Mouse (Mus musculus) olfactory bulb, adult 2 months (tissue): Measurements from ENCODE around the gene Jak1.

ENCODE experiments used
- CTCF ChIP-seq: fragments of 200-500 bp; IDR thresholded peaks from 2 replicates; pipeline ENCODE4 v1.5.1; 2012; ENCODE audit warnings: low read depth, mild to moderate bottlenecking, low read length, moderate library complexity; ENCODE audit not compliant: insufficient read depth
- POLR2A ChIP-seq: fragments of 200-500 bp; IDR thresholded peaks from 2 replicates; pipeline ENCODE4 v1.6.1; 2012; ENCODE audit warnings: mild to moderate bottlenecking, low read depth, low read length, moderate library complexity; ENCODE audit not compliant: insufficient read depth

GRCm38 (mm10) chr4:101176123-101176522, 89.0 kb downstream of the Jak1 start:
- no peak for TF ChIP-seq CTCF
- TF ChIP-seq POLR2A, result no peak
